Mouse (Mus musculus) spleen, adult 2 months (tissue): Measurements from ENCODE around the gene Fam207a.

Experiments used
- CTCF ChIP-seq: fragments of 200-500 bp; IDR thresholded peaks from 2 replicates; pipeline ENCODE4 v1.5.1; 2011; ENCODE audit warnings: mild to moderate bottlenecking, inconsistent platforms; ENCODE audit not compliant: insufficient read depth, insufficient read length, insufficient replicate concordance; ENCODE audit errors: extremely low read depth
- POLR2A ChIP-seq: fragments of 200-500 bp; IDR thresholded peaks from 2 replicates; pipeline ENCODE4 v1.6.1; 2011; ENCODE audit warnings: low read depth, low read length, inconsistent platforms

- TF ChIP-seq POLR2A (no peak), CTCF (no peak)
Measured at GRCm38 (mm10) chr10:77451822-77452221, 63.8 kb downstream of the Fam207a start.
